Mouse (Mus musculus) stomach, postnatal 0 days (tissue): ENCODE measurements around the gene Dapk2. TPM values are rescaled to one million over a fixed set of nuclear protein-coding genes. Genes with fewer than 3 reads are reported as not detected.
A peak's percentile ranks its signal among the peaks of the same experiment; 100 is the strongest.

Experiments used
- ATAC-seq: fragments of 200-750 bp; cut with Nextera tagmentation; 2 replicates; pipeline ENCODE4 v1.8.0; 2017; ENCODE audit not compliant: low FRiP score, low TSS enrichment
- DNase-seq: peaks from one replicate; pipeline ENCODE4 v3.0.0-alpha.2; 2016; ENCODE audit warnings: low spot score
- H3K27ac ChIP-seq: fragments of 300-500 bp; sonication (generic); replicated peaks from 2 replicates; pipeline ENCODE4 v1.5.1; 2014; ENCODE audit warnings: mild to moderate bottlenecking, control low read depth
- H3K27me3 ChIP-seq: fragments of 300-500 bp; sonication (generic); 2 replicates; pipeline ENCODE4 v1.6.1; 2014; ENCODE audit warnings: low read length; ENCODE audit not compliant: control insufficient read depth, insufficient read depth
- H3K36me3 ChIP-seq: fragments of 300-500 bp; sonication (generic); 2 replicates; pipeline ENCODE4 v1.6.1; 2014; ENCODE audit warnings: low read length, mixed read lengths; ENCODE audit not compliant: control insufficient read depth, insufficient read depth
- H3K4me1 ChIP-seq: fragments of 300-500 bp; sonication (generic); replicated peaks from 2 replicates; pipeline ENCODE4 v1.6.1; 2014; ENCODE audit warnings: antibody characterized with exemption; ENCODE audit not compliant: control insufficient read depth, insufficient read depth
- H3K4me2 ChIP-seq: fragments of 300-500 bp; sonication (generic); replicated peaks from 2 replicates; pipeline ENCODE4 v1.6.1; 2014; ENCODE audit warnings: low read depth, mild to moderate bottlenecking, control low read depth, moderate library complexity
- H3K4me3 ChIP-seq: fragments of 300-500 bp; sonication (generic); 2 replicates; pipeline ENCODE4 v1.5.1; 2014; ENCODE audit warnings: low read depth, low read length, control low read depth
- H3K9ac ChIP-seq: fragments of 300-500 bp; sonication (generic); 2 replicates; pipeline ENCODE4 v1.6.1; 2014; ENCODE audit warnings: mild to moderate bottlenecking, low read length, control low read depth, mixed read lengths
- H3K9me3 ChIP-seq: fragments of 300-500 bp; sonication (generic); 2 replicates; pipeline ENCODE4 v1.6.1; 2016; ENCODE audit warnings: low read length; ENCODE audit not compliant: control insufficient read depth
- CTCF ChIP-seq: IDR thresholded peaks from 2 replicates; pipeline ENCODE4 v1.5.1; 2016; ENCODE audit warnings: antibody characterized with exemption, low read depth, mild to moderate bottlenecking, moderate library complexity
- EP300 ChIP-seq: optimal IDR thresholded peaks from 2 replicates; pipeline ENCODE3; 2016; ENCODE audit warnings: antibody characterized with exemption
- WGBS: fragments of 180-500 bp; shearing (Covaris S2); extraction: QIAGEN DNeasy Blood & Tissue Kit; methylation state at CpG from one replicate; pipeline ENCODE4 v1.1.7; 2014; 5-methylcytosine and 5-hydroxymethylcytosine counted together
- polyA plus RNA-seq: library from polyadenylated mRNA; unstranded; fragments of >200 nt; fragmentation: Nextera tagmentation; extraction: Ambion mirVana; gene quantifications from 2 replicates; pipeline ENCODE4 v1.2.1, GENCODE M21; 2015

Dapk2 gene
- polyA plus RNA-seq, 1 experiment from 2014 or later, result 11.8 TPM

- H3K4me1 ChIP-seq, result no peaks in the 10 kb centered on the region
- H3K4me3 ChIP-seq, result no peak overlapping the region
- no peaks in the 10 kb centered on the region for H3K9me3 ChIP-seq
- H3K9ac ChIP-seq, result no peak overlapping the region
- H3K36me3 ChIP-seq, result no peaks in the 10 kb centered on the region
- DNase-seq, result no peak
- no peak overlapping the region for H3K4me2 ChIP-seq
- TF ChIP-seq CTCF, result no peak
- TF ChIP-seq EP300, result no peak
- H3K27ac ChIP-seq, result peak overlapping the region; percentile 25; the same call in 1 of the 2 replicates
- 48% methylated on average over 8 of the region's 8 CpGs for WGBS
- H3K27me3 ChIP-seq, result no peaks in the 10 kb centered on the region
- peak; percentile 69; the same call in 1 of the 2 replicates for ATAC-seq
These were observed 41.1 kb upstream of the Dapk2 start for GRCm38 (mm10) chr9:66116890-66117289.

- Histone ChIP-seq H3K9ac (no peak overlapping the region), H3K4me3 (no peak overlapping the region), H3K36me3 (no peaks in the 10 kb centered on the region), H3K4me2 (no peak overlapping the region), H3K27ac (no peak overlapping the region), H3K27me3 (no peaks in the 10 kb centered on the region), H3K4me1 (no peaks in the 10 kb centered on the region), H3K9me3 (no peaks in the 10 kb centered on the region)
- ATAC-seq (no peak), DNase-seq (no peak)
- TF ChIP-seq CTCF (no peak), EP300 (no peak)
- WGBS, result 82% methylated on average over 2 of the region's 2 CpGs
These were observed 38.5 kb upstream of the Dapk2 start for GRCm38 (mm10) chr9:66119498-66119897.

- ATAC-seq (no peak), DNase-seq (no peak)
- H3K4me2 ChIP-seq, result no peak overlapping the region
- TF ChIP-seq EP300 (no peak), CTCF (no peak)
- H3K4me3 ChIP-seq, result no peak overlapping the region
- H3K36me3 ChIP-seq, result no peaks in the 10 kb centered on the region
- H3K4me1 ChIP-seq, result no peaks in the 10 kb centered on the region
- H3K9ac ChIP-seq, result no peak overlapping the region
- no peak overlapping the region for H3K27ac ChIP-seq
- H3K27me3 ChIP-seq, result no peaks in the 10 kb centered on the region
- WGBS, result 94% methylated on average over 4 of the region's 4 CpGs
- no peaks in the 10 kb centered on the region for H3K9me3 ChIP-seq
These were observed 37.9 kb upstream of the Dapk2 start for GRCm38 (mm10) chr9:66120106-66120505.

GRCm38 (mm10) chr9:66120945-66121344 lies 37.1 kb upstream of the Dapk2 start:
- TF ChIP-seq CTCF (no peak), EP300 (no peak)
- Histone ChIP-seq H3K36me3 (no peaks in the 10 kb centered on the region), H3K4me3 (no peak overlapping the region), H3K9me3 (no peaks in the 10 kb centered on the region), H3K4me2 (no peak overlapping the region), H3K27ac (no peak overlapping the region), H3K27me3 (no peaks in the 10 kb centered on the region), H3K9ac (no peak overlapping the region), H3K4me1 (0 out of 2 replicates have a peak, but pooled peaks cover 3% of the 10 kb centered on the region)
- WGBS, result 62% methylated on average over 3 of the region's 3 CpGs
- ATAC-seq (no peak), DNase-seq (no peak)

GRCm38 (mm10) chr9:66121421-66121820 lies 36.6 kb upstream of the Dapk2 start:
- Histone ChIP-seq H3K36me3 (no peaks in the 10 kb centered on the region), H3K9me3 (no peaks in the 10 kb centered on the region), H3K4me1 (0 out of 2 replicates have a peak, but pooled peaks cover 3% of the 10 kb centered on the region), H3K9ac (no peak overlapping the region), H3K4me2 (no peak overlapping the region), H3K4me3 (no peak overlapping the region), H3K27me3 (no peaks in the 10 kb centered on the region), H3K27ac (no peak overlapping the region)
- ATAC-seq (no peak), DNase-seq (no peak)
- no peak for TF ChIP-seq CTCF
- no peak for TF ChIP-seq EP300

- TF ChIP-seq CTCF (no peak), EP300 (no peak)
- Histone ChIP-seq H3K27ac (no peak overlapping the region), H3K4me3 (peak overlapping the region; percentile 85), H3K9me3 (no peaks in the 10 kb centered on the region), H3K4me2 (peak overlapping the region; percentile 80), H3K9ac (peak overlapping the region; percentile 82), H3K27me3 (no peaks in the 10 kb centered on the region), H3K36me3 (no peaks in the 10 kb centered on the region), H3K4me1 (0 out of 2 replicates have a peak, but pooled peaks cover 3% of the 10 kb centered on the region)
- 4% methylated on average over 5 of the region's 5 CpGs for WGBS
- DNase-seq, result no peak
- no peak for ATAC-seq
These were observed 34.4 kb upstream of the Dapk2 start for GRCm38 (mm10) chr9:66123648-66124047.
